Mouse (Mus musculus) MEL (cell line): Measurements from ENCODE around the gene Sgcg.

Source experiments
- CHD2 ChIP-seq: IDR thresholded peaks from 2 replicates; pipeline ENCODE4 v1.6.1; 2011; ENCODE audit warnings: low read length, improper control_type of control experiment
- CTCF ChIP-seq, 3 experiments: IDR thresholded peaks in 2 of 3; conservative IDR thresholded peaks in 1 of 3; 2 replicates each; pipeline ENCODE4 v1.5.1; 2011 to 2012; ENCODE audit warnings: low read length in 3 of 3, low read depth in 2 of 3, mild to moderate bottlenecking in 2 of 3, improper control_type of control experiment in 1 of 3, inconsistent platforms in 1 of 3, mixed read lengths in 1 of 3, moderate library complexity in 1 of 3; ENCODE audit not compliant: control insufficient read depth in 1 of 3, insufficient read depth in 1 of 3, poor library complexity in 1 of 3, severe bottlenecking in 1 of 3
- ETS1 ChIP-seq: IDR thresholded peaks from 2 replicates; pipeline ENCODE4 v1.6.1; 2012; ENCODE audit warnings: low read depth, mild to moderate bottlenecking, inconsistent platforms, low read length, improper control_type of control experiment, moderate library complexity
- GABPA ChIP-seq: IDR thresholded peaks from 2 replicates; pipeline ENCODE4 v1.6.1; 2012; ENCODE audit warnings: low read depth, mild to moderate bottlenecking, inconsistent platforms, low read length, improper control_type of control experiment, moderate library complexity

DNA sequence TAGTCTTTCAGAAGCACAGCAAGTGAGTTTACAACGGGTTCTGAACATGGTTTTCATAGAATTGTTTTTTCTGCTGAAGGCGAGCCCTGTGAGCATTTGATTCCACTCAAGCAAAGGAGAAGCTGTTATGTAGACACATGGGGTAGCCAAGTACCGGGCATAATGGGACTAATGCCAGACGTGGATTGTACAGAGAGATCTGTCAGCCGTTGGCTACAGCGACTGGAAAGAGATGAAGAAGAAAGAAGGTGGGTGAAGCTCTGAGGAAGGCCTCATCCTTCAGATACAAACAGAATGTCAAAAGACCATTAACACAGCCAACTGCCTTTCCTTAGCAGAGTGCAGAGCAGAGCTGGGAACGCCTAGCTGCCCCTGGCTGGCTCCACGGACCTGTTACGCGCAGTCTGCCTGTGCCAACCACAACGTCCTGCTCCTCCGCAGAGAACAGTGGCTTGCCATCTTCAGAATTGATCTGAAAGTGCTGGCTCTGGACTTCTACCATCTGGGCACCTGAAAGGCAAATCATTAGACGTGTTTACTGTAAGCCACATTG is 26.2 kb downstream of the Sgcg start:
- no peak for TF ChIP-seq CTCF (IDR thresholded peaks at IDR 0.05 in 2 of 3, conservative IDR thresholded peaks at IDR 0.05 in 1 of 3; ENCODE audit: control insufficient read depth in 1 of 3, insufficient read depth in 1 of 3, low read depth in 2 of 3, low read length in 3 of 3, poor library complexity in 1 of 3, severe bottlenecking in 1 of 3)
- TF ChIP-seq ETS1, result no peak
- TF ChIP-seq GABPA, result no peak
- no peak for TF ChIP-seq CHD2
